Mouse (Mus musculus): ENCODE data around the gene 1700037H04Rik.

1700037H04Rik gene

DNA sequence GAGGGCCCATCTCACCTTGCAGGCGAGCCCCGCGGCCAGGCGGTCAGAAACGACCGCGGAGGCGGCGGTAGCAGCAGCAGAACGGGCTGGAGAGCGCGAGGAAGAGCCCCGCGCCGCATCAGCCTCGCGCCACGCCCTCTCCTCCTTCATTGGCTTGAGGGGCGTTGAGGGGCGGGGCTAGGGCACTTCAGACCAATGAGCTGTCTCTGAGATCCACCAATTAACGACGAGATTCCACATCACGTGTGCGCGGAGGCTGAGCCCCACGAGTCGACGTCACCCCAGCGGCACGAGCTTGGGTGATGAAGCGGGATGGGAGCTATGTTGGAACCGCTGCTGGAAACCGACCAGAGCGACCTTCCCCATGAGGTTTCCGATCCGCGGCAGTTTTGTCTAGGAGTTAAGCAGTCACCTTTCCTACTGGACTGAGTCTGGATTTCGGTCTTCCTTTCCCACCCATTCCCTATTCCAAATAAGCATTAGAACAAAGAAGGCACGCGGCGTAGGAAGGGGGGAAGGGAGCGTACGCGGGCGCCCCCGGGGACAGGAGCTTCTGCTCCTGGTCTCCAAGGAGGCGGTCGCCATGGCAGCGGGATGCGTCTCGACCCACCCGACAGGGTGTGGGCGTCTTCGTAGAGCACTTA lies at the start of gene 1700037H04Rik:
TSS of gene 1700037H04Rik (minus strand) at position 144 of the 644 bp plus-strand sequence.
- peak; percentile 96 to 97 for DNase-seq (ENCODE audit: low spot score in 2 of 2)

DNA sequence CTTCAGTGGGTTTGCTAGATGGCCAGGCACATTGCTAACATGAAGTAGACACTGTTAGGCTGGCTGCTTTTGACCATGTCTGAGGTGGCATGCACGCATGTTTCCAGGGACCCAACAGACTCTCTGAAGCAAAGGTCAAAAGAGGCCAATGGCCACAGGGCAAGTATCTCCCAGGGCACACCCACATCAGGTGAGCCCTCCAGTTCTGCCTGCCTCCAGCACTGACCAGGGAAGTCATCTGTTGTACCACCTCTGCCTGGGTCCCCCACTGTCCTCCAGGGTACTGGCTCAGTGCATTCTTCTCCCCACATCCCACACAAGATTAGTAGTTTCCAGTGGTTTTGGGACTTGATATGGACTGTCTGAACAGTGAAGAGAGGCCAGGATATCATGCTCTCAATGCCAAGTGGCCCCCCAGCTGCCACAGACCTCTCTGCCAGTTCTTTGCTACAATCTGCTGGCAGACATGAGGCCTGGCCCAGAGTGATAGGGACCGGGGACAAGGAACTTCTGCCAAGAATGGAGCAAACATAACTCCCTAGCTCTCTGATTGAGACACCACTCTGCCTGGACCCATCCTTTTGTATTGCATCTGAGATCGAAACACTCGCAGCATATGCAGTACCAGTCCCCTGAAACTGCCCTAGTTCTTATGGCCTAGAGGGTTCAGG lies 49.4 kb upstream of the 1700037H04Rik start:
- DNase-seq (ENCODE audit: low spot score in 2 of 2): no peak

DNA sequence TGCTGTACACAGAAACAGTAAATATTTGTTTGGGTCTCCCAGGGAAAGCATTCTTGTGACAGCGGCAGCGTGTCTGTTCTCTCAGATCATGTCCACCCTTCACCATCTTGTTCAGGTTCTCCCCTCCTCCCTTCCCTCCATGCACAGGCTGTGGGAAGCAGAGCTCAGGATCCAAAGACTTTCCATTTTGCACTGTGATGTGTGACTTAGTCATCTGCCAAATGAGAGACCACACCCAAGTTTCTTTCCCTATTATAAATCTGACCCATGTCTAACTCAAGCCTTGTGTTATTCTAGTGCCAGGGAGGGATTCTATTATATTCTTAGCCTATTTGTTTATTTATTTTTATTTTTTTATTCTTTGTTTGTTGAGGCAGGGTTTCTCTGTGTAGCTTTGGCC lies 48.5 kb upstream of the 1700037H04Rik start:
- DNase-seq (ENCODE audit: low spot score in 2 of 2): no peak

DNA sequence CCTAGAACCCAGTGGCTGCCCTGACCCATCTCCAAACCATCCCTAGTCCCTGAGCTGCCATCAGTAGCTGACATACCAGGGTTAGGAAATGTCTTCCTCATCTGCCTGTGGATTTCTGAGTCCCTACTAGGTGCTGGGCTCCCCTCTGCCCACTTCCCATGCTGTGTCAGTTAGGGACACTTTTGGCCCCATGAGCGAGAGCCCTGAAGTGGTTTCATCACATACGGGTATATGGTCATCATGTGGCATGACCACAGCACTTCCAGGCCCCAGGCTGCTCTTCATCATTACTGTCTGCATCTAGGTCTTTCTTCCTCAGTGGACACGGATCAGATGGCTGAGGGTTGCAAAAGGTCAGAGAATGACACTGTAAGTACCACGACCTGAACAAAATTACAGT lies 46.9 kb upstream of the 1700037H04Rik start, which contains the start of gene Ap5s1:
TSS of gene Ap5s1 (plus strand) at position 301 of the 400 bp plus-strand sequence.
- DNase-seq (ENCODE audit: low spot score in 2 of 2): no peak

DNA sequence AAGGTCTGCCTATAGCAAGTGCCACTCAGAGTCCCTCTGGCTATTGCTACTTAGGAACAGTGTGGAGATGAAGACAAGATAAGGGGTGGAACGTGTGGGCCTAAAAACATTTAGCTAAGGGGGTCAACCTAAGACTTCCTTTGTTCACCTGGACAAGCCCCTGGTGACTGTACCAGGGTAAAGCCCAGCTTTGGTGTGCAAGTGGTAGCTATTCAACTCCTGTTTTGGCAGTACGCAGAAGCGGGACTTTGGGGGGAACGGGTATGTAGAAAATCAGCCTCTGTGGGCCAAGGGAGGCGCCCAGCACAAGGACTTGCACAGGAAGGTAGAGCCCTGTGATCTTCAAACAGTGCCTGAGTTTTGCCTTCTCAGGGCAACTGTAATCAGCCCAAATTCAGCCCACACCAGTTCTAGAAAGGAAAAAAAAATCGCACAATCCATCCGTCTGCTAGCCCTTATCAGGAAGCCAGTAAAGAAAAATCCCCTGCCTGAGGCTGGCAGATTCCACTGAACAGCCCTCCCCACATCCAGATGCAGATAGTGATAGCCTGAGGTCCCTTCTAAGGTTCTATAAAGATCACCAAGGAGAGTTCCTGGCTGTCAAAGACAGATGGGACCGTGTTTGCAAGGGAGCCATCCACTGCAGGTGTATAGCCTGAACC lies 45.8 kb upstream of the 1700037H04Rik start:
- no peak for DNase-seq (ENCODE audit: low spot score in 2 of 2)

DNA sequence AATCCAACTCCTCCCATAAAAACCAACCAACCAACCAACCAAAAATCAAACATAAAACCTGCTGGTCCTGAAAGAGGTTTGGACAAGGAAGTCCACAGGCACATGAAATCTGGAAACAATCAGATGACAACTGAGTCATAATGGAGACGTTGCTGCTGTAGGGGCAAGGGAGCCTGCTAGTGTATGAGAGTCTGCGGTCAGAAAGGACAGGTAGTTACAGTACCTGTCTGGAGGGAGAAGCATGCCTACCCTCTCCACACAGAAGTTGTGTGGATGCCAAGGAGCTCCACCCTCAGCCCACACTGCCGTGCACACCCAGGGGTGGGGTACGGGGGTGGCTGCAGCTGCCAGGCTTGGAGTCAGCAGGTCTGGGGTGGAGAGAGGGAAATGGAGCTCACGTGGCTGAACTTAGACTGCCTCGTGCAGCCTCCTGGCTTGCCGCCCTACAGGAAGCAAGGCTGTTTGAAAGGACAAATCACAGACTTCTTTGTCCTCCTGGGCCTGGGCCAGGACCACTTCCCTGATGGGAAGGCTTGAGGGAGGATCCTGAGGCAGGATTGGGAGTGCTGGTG lies 44.6 kb upstream of the 1700037H04Rik start:
- DNase-seq (ENCODE audit: low spot score in 2 of 2): peak; percentile 75 to 85

DNA sequence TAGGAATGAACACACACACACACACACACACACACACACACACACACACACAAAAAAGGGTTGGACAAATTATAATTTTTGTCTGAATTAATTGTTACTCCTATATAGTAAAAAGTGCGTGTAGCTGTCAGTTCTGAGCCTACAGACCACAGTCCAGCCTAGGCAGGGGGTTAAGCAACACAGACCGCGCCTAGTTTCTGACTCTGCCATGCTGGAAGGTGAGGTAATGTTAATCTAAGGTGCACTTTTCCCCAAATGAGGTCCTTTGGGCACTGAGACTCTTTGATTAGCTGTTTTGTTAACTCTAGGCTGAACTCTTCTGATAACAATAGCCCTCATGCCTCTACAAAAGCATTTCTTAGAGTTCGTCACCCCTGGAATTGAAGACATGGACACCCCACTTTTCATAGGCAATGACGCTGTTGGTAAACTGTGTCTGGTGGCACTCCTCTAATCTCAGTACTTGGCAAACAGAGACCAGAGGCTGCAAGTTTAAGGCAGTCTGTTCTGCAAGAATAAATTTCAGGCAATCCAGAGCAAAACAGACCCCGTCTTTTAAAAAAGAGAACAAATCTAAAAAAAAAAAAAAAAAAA lies 44.0 kb upstream of the 1700037H04Rik start:
- DNase-seq (ENCODE audit: low spot score in 2 of 2): no peak

DNA sequence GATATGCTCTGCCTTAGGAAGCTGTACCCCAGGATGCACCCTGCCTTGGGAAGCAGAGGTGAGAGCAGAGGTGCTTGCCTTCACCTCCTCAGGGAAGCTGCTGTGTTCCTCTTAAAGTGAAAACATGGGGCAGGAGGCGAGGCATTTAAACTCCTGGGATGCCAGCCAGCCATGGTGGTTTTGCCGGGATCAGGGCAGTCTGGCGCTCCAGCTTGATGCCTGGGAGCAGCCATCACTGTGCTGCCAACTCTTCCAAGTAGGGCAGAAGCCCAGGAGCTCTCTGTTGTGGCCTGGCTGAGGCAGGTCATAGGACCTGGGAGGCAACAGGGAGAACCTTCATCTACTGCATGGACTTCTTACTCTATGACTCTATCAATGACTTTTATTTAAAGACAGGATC lies 41.4 kb upstream of the 1700037H04Rik start:
- DNase-seq (ENCODE audit: low spot score in 2 of 2): no peak

DNA sequence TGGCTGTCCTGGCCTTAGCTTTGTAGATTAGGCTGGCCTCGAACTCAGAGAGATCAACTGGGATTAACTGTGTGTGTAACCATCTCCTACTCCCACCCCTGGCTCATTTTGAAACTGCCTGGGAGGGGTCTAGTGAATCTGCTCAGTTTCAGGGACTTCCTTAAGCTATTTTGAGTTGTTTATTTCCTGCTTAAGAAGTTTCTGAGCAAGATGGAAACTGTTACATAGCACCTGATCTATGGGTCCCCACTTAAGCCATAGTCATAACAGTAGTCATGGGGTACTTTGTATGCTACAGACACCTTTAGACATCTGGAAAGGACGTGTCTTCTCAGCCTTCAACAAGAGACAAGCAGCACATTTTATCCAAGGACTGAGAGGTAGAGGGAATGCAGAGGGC lies 40.8 kb upstream of the 1700037H04Rik start:
- no peak for DNase-seq (ENCODE audit: low spot score in 2 of 2)

DNA sequence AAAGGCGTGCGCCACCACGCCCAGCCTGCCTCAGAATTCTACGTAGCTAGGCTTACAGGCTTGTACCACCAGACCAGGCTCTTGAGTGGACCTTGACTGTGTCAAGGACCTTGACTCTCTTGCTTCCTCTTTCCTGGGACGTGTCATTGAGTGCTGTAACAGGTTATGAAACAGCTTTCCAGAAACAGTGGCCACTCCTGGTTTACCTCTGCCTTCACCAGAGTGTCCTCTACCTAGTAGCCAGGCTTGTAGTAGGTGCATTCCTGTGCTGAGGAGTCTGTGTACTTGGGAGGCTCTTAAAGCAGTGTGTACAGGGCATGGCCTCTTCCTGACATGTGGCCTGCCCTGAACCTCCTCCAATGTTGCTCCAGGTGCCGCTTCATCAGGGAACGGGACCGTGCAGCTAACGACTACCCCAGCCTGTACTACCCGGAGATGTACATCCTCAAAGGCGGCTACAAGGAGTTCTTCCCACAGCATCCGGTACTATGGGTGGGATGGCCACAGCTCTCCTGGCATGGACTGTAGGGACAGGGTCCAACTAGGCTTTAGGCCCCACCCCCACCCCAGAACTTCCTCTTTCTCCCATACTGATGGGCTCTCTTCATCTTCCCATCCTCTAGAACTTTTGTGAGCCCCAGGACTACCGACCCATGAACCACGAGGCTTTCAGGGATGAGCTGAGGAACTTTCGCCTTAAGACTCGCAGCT lies 36.9 kb upstream of the 1700037H04Rik start:
- no peak for DNase-seq (ENCODE audit: low spot score in 2 of 2)

DNA sequence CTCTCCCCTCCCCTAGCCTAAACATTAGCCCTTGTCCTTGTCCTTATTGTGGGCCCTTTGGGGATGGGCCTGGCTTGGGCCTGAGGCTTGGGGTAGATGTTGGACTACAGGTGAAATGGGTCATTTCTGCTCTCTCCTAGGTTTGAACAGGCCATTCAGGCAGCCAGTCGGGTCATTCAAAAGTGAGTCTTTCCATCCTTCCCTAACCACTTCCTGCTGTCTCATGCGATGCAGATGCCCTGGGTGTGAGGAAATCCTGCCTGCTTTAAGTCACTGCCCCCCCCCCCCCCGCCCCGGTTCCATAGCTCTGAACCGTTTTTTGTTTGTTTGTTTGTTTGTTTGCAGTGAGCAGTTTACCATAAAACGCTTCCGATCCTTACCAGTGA lies 31.1 kb upstream of the 1700037H04Rik start:
- no peak for DNase-seq (ENCODE audit: low spot score in 2 of 2)

DNA sequence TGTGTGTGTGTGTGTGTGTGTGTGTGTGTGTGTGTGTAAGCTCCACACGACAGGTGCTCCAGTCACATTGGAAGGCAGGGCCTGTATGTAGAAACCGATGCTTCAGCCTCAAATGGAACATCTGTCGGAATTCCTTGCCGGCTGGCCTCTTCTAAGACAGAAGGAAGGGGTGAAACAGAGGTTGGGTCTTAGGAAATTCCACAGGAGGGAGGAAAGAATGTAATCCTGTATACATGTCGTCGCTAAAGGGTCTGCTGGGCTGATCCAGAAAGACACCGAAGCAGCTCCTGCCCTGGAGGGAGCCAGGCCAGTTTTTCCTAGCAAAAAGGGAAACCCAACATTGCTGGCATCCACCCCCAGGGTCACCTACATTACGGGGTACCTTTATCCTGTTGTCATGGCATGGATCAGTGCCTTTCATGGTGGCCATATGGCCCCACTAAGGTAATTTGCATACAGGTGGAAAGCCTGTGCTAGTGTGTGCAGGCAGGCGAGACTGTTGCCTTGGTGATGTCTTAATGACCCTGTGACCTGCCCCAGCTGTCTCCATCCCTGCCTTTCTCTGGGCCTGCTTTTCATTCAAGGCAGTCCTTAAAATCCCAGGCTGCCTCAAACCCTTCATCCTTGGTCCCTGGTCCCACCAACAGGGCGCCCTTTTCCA lies 30.6 kb upstream of the 1700037H04Rik start:
- no peak for DNase-seq (ENCODE audit: low spot score in 2 of 2)

DNA sequence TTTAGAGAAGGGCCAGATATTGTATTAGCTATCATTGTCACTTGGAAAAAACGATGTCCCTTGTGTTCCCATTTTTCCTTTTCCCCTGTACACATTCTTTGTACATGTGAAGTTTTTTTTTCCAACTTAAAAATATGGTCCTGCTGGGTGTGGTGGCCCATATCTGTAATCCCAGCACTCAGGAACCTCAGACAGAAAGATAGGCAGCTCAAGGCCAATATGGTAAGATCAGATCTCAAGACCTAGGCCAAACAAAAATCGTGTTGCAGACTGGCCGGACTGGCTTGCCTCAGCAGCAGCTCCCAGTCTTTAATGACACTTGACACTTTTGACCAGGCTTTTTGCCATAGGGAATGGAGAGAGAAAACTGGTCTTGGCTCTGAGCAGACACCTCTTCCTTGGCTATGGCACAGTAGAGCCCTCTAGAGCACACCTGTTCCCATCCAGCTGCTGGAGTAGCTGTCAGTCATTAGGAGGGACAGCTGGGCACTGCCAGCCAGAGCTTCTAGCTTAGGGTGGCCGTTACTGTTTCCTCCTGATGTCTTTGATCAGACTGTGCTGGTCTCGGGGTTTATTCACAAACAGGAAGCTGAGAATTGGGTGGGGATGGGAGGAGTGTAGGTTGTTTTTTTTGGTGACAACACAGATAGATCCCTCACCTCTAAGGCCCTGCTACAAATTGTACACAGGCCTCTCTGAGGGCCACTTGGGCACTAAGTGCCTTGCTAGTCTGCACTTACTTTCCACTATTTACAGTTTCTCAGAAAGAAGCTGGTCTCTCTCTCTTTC lies 29.8 kb upstream of the 1700037H04Rik start:
- no peak for DNase-seq (ENCODE audit: low spot score in 2 of 2)

DNA sequence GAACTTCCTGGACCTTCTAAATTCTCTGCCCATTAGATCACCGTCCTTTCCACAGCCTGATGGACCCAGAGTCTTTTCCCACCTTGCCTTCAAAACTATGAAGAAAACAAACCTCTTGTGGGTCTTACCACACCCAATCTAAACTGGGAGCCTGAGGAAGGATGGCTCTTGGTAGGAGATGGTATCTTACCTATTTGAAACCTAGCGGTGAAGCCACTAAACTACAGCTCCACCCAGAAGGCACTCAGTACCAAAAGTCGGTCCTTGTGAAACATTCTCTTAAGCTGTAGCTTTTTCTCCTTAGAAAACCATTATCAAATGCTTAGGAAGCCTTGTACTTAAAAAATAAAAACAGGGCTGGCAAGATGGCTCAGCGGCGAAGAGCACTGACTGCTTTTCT lies 28.4 kb upstream of the 1700037H04Rik start:
- no peak for DNase-seq (ENCODE audit: low spot score in 2 of 2)

DNA sequence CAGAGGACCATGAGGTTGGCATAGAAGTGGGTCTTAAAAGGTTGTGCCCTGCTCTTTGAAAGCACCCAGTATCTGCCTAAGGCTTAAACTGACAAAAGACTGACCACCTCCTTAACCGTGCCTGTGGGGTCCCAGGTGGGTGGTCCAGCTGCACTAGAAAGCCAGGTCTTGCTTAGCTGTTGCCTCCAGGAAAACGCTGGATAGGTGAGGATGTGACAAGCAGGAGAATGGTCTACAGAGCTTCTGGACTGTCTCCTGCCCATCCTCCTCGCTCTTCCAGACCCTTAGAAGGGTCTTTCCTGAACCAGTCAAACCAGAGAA lies 27.7 kb upstream of the 1700037H04Rik start:
- no peak for DNase-seq (ENCODE audit: low spot score in 2 of 2)

DNA sequence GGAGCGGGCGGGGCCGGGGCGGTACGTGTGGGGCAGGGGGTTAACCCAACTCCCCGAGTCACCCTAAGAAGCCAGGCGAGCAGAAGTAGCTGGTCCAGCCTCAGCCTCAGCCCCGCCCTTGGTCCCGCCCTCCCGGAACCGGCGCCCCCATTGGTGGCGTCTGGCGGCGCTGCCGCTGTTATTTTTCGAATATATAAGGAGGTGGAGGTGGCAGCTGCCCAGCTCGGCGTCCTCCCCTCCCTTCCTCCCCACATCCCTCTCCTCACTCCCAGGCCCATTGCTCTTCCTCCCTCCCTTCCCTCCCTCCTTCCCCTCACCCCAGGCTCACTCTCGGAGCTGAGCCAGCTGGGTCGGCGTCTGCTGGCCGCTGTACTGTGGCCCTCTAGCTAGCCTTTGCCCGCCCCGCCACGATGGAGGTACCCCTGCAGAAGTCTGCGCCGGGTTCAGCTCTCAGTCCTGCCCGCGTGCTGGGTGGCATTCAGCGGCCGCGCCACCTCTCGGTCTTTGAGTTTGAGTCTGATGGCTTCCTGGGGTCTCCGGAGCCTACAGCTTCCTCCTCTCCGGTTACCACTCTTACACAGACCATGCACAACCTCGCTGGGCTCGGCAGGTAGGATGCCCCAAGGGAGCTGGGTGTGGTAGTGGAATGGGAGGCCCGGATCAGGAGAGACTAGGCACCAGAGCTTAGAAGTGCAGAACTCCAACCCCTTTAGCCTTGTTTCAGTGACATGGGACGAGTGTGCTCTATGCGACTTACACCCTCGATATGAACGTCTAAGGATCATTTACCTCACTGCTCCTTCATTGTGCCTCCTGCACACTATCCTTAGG lies 27.1 kb upstream of the 1700037H04Rik start, which contains the start of the genes Cdc25b and Spef1:
TSS of gene Cdc25b (plus strand) at position 179 of the 831 bp plus-strand sequence.
TSS of gene Spef1 (minus strand) at position 512 of the 831 bp plus-strand sequence.
- DNase-seq (ENCODE audit: low spot score in 2 of 2): peak; percentile 63 to 74

DNA sequence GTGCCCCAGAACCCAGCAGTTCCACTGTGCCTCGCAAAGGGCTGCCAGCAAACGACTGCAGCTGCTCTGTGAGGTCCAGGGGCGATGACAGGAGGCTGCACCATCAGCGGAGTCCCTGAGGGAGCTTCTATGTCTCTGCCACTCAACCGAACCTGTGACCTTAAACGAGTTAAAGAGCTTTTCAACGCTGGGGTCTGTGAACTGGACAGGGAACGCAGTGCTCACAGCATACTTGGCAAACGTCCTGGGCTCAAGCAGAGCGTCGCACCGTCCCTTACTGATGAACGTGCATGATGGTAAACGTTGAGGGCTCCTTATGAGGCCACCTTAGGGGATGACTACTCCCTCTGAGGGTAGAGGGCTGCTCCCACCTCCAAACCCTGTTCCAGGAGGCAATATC lies 26.5 kb upstream of the 1700037H04Rik start:
- DNase-seq (ENCODE audit: low spot score in 2 of 2): no peak

DNA sequence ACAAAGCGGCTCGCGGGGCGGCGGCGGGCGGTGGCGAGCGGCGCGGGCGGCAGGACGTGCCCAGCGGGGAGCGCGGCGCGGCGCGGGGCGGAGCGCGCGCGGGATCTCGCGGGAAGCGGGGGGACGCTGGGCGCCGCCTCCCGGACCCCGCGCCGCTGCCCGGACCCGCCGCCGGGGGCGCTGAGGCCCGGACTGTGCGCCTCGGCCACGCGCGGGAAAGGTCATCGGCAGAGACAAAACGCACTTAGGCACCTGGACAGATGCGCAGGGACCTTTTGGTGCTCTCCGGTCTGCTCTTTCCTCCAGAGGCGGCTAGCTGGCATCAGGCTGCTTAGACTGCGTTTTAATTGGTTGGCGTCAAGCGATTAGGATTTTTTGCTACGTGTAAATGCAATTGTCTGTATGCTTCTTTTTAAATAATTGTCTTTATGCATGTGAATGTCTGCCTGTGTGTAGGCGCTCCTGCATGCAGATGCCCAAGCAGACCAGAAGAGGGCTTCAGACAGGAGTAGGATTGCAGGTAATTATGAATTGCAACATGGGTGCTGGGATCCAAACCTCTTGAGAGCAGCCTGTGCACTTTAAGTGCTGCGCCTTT lies 20.2 kb upstream of the 1700037H04Rik start, which contains the start of gene Cenpb:
TSS of gene Cenpb (minus strand) at position 78 of the 598 bp plus-strand sequence.
- peak; percentile 73 to 85 for DNase-seq (ENCODE audit: low spot score in 2 of 2)

All from frontal cortex, postnatal 10 days (tissue).